Mouse (Mus musculus) heart, embryonic 15.5 days (tissue): ENCODE results near the gene Tbx19. TPM values are rescaled to one million over a fixed set of nuclear protein-coding genes. Genes with fewer than 3 reads are reported as not detected.

Source experiments
- ATAC-seq: fragments of 200-750 bp; cut with Nextera tagmentation; replicated peaks from 2 replicates; pipeline ENCODE4 v1.8.0; 2017; ENCODE audit warnings: low read depth, moderate TSS enrichment; ENCODE audit not compliant: insufficient number of reproducible peaks, insufficient read depth, low FRiP score
- H3K27ac ChIP-seq: fragments of 300-500 bp; sonication (generic); 2 replicates; pipeline ENCODE4 v1.5.1; 2015; ENCODE audit warnings: mild to moderate bottlenecking, inconsistent platforms
- H3K27me3 ChIP-seq: fragments of 300-500 bp; sonication (generic); 2 replicates; pipeline ENCODE4 v1.6.1; 2015; ENCODE audit warnings: inconsistent platforms
- H3K36me3 ChIP-seq: fragments of 300-500 bp; sonication (generic); 2 replicates; pipeline ENCODE4 v1.6.1; 2015; ENCODE audit warnings: mild to moderate bottlenecking, inconsistent platforms
- H3K4me1 ChIP-seq: fragments of 300-500 bp; sonication (generic); replicated peaks from 2 replicates; pipeline ENCODE4 v1.6.1; 2015; ENCODE audit warnings: inconsistent platforms
- H3K4me2 ChIP-seq: fragments of 300-500 bp; sonication (generic); 2 replicates; pipeline ENCODE4 v1.6.1; 2015; ENCODE audit warnings: inconsistent platforms, mild to moderate bottlenecking, moderate library complexity
- H3K4me3 ChIP-seq: fragments of 300-500 bp; sonication (generic); 2 replicates; pipeline ENCODE4 v1.5.1; 2015; ENCODE audit warnings: mild to moderate bottlenecking, inconsistent platforms
- H3K9ac ChIP-seq: fragments of 300-500 bp; sonication (generic); 2 replicates; pipeline ENCODE4 v1.6.1; 2015; ENCODE audit warnings: mild to moderate bottlenecking, inconsistent platforms
- H3K9me3 ChIP-seq: fragments of 300-500 bp; sonication (generic); replicated peaks from 2 replicates; pipeline ENCODE4 v1.6.1; 2016; ENCODE audit warnings: inconsistent platforms
- WGBS: fragments of 180-500 bp; shearing (Covaris S2); methylation state at CpG from one replicate; pipeline ENCODE4 v1.1.7; 2015; ENCODE audit warnings: mixed read lengths; 5-methylcytosine and 5-hydroxymethylcytosine counted together
- polyA plus RNA-seq: library from polyadenylated mRNA; unstranded; fragments of >200 nt; fragmentation: Nextera tagmentation; extraction: Ambion mirVana; gene quantifications from 2 replicates; pipeline ENCODE4 v1.2.1, GENCODE M21; 2015

Tbx19 gene
- polyA plus RNA-seq, 1 experiment from 2014 or later = not detected

DNA sequence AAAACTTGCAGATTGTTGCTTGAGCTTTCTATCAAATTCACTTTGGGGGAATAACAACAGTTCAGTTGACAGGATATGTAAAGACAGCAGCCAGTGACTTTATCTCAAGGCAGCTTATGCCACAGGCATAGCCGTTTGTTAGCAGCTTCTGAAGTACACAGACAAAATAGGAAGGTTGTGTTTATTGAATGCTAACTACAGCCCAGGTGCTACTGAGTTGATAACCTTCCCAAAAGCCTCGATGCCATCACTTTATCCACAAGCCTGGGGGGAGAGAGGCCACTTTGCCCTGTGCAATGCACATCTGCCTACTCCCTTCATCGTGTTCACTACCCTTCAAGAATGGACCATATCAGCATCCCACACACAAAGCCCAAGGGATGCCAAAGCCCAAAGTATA is 20.3 kb downstream of the Tbx19 start:
- Histone ChIP-seq H3K4me3 (no peak overlapping the region), H3K9ac (no peak overlapping the region), H3K4me2 (no peak overlapping the region), H3K36me3 (no peaks in the 10 kb centered on the region), H3K4me1 (no peaks in the 10 kb centered on the region), H3K9me3 (no peaks in the 10 kb centered on the region), H3K27me3 (no peaks in the 10 kb centered on the region), H3K27ac (no peak overlapping the region)
- ATAC-seq = no peak
- WGBS = 56% methylated on average over 3 of the region's 3 CpGs

DNA sequence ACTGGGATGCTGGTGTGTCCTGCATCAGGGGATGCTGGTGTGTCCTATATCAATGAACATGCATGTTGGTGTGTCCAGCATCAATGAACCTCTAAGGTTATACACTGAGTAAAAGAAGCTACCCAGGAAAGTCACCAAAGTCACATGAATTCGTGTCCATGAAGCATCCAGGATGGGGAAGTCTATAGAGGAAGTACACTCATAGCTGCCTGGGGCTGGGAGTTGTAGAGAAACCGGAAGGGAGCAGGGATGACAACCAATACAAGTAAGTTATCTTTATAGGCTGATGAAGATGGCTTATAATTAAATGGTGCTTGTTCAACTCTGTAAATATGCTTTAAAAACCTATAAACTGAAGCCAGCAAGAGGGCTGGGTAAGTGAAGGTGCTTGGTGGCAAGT is 26.7 kb downstream of the Tbx19 start:
- Histone ChIP-seq H3K4me1 (no peaks in the 10 kb centered on the region), H3K9me3 (no peaks in the 10 kb centered on the region), H3K9ac (no peak overlapping the region), H3K27me3 (no peaks in the 10 kb centered on the region), H3K4me2 (no peak overlapping the region), H3K36me3 (no peaks in the 10 kb centered on the region), H3K4me3 (no peak overlapping the region), H3K27ac (no peak overlapping the region)
- 65% methylated on average over 2 of the region's 2 CpGs for WGBS
- ATAC-seq = no peak

DNA sequence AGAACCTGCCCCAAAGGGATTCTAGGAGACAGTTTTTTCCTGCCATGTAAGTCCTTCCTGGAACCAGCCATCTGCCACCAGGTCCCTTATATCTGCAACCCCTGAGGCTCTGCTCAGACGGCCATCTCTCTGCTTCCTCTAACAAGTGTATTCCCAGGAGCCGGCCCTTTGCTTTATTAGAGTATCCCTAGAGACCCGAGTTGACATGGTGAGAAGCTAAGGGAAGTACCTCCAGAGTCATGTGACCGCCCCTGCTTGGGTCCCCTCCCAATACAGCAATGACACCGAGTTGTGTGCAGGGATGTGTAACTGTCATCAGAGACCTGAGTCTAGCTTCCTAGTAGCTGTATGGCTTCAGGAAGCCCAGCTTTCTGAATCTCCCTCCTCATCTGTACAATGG is 27.3 kb downstream of the Tbx19 start:
- Histone ChIP-seq H3K36me3 (no peaks in the 10 kb centered on the region), H3K27ac (no peak overlapping the region), H3K4me2 (no peak overlapping the region), H3K27me3 (no peaks in the 10 kb centered on the region), H3K9ac (no peak overlapping the region), H3K4me3 (no peak overlapping the region), H3K9me3 (no peaks in the 10 kb centered on the region), H3K4me1 (no peaks in the 10 kb centered on the region)
- WGBS = 62% methylated on average over 5 of the region's 5 CpGs
- no peak for ATAC-seq

DNA sequence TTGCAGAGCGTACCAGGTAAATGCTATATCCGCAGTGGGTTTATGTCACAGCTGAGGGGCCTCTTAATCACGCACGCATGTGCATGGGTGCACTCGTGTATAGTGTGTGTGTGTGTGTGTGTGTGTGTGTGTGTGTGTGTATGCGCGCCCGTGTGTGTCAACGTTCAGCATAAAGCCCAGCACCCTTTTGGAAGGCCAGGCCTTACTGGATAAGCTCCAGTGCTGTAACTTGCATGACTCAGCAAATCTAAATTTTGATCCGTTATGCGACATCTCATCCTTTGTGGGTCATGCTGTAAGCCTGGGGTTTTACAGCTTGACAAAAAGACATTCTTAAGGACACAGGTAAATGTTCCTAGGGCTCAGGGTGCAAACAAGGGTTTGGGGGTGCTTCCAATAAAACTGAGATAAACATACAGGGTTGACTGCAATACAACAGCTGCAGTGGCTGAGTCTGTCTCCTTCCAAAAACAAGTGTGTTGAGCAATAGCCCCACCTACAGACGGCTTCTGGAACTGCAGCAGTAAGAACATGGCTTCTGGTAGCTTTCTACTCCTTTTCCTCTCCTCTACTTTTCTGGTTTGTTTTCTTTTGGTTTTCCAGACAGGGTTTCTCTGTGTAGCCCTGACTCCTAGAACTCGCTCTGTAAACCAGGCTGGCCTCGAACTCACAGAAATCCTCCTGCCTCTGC is 28.2 kb downstream of the Tbx19 start:
- WGBS = 67% methylated on average over 14 of the region's 14 CpGs
- ATAC-seq = no peak
- Histone ChIP-seq H3K4me3 (no peak overlapping the region), H3K27me3 (no peaks in the 10 kb centered on the region), H3K9me3 (no peaks in the 10 kb centered on the region), H3K4me1 (no peaks in the 10 kb centered on the region), H3K36me3 (no peaks in the 10 kb centered on the region), H3K27ac (no peak overlapping the region), H3K4me2 (no peak overlapping the region), H3K9ac (no peak overlapping the region)

DNA sequence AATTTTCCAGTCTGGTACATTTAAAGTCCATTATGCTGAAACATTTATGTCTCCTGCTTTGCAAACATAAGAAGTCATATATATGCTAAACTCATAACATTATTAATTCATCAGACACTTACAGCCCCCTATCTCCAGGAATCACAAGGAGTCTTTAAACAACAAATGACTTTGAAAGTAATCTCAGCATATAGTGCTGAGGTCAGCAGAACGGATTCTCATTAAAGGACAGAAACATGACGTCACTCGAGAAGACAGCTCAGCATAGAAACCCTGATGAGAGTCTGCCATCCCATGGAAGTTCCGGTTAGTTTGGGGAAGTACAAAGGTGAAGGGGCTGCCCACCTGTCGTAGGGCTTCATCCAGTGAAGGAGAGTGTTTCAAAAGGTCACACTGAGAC is 31.0 kb downstream of the Tbx19 start:
- no peak for ATAC-seq
- WGBS = 72% methylated on average over 5 of the region's 5 CpGs

DNA sequence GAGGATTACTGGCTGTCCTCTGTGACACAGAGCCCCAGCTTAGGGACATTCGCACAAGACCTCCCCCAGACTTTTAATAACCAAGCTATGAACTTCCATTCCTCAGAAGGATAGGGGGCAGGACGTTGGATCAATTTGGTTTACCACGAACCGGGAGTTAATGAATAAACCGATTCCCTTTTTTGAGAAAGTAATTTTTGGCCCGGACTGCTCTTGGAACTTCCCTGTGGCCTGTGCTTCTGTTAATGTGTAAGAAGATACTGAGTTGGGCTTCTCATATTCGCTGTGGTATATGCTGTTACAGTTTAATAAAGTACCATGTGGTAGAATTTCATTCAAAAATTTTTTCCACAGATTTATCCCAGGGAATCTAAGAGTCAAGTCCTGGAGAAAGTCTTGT is 39.5 kb downstream of the Tbx19 start:
- H3K4me1 ChIP-seq = peaks cover 16% of the 10 kb centered on the region
- H3K4me3 ChIP-seq = no peak overlapping the region
- H3K27ac ChIP-seq = no peak overlapping the region
- H3K9me3 ChIP-seq = no peaks in the 10 kb centered on the region
- no peak overlapping the region for H3K4me2 ChIP-seq
- 81% methylated on average over 7 of the region's 7 CpGs for WGBS
- H3K9ac ChIP-seq = no peak overlapping the region
- H3K36me3 ChIP-seq = no peaks in the 10 kb centered on the region
- no peak for ATAC-seq
- no peaks in the 10 kb centered on the region for H3K27me3 ChIP-seq

More for the DNA sequence above, 31.0 kb downstream of the Tbx19 start:
- no peak overlapping the region for H3K9ac ChIP-seq
- no peaks in the 10 kb centered on the region for H3K36me3 ChIP-seq
- H3K4me1 ChIP-seq = no peaks in the 10 kb centered on the region
- H3K4me3 ChIP-seq = no peak overlapping the region
- no peaks in the 10 kb centered on the region for H3K27me3 ChIP-seq
- H3K4me2 ChIP-seq = no peak overlapping the region
- no peaks in the 10 kb centered on the region for H3K9me3 ChIP-seq
- no peak overlapping the region for H3K27ac ChIP-seq

DNA sequence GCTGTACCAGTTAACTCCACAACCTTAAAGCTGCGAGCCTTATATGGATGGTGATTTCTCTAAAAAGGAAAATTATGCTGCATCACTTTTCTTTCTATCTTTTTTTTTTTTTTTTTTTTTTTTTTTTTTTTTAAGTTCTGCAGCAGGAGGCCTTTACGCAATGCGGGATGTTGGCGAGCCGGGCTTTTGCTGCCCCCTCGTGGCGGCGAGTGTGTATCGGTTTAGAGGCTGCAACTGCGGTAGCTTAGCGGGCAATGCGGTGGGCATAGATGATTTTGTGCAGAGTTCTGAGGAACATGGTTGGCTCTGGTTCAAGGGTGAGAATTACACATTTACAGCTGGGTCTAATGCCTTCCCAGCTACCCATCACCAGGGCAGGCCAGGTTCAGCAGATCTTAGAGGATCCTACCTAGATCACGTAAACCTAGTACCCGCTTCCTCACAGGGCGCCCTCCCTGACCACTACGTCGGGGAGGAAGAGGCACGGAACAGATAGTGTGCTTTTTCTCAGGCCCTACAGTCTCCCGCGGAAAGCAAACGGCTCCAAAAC is 40.1 kb downstream of the Tbx19 start:
- no peak overlapping the region; the same call in 1 of the 2 replicates for H3K9ac ChIP-seq

DNA sequence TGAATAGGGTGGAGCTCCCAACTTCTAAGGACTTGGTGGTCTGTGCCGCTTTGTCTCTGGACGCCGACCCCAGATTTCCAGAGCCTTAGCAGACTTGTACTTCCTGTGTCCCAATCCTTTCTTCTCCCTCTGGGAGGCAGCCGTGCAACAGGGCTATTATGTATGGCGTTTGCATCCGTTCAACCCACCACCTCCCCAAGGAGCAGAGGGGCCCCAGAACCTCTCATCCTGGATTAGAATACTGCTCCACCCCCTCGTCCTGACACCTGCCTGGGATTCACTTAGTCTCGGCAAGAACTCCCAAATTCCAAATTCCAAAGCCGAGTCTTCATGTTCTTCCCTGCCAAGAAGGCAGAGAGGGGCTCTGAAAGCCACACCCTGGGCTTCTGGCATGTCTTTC is 40.8 kb downstream of the Tbx19 start:
- no peak overlapping the region for H3K4me3 ChIP-seq
- no peaks in the 10 kb centered on the region for H3K9me3 ChIP-seq
- H3K27me3 ChIP-seq = no peaks in the 10 kb centered on the region
- no peaks in the 10 kb centered on the region for H3K36me3 ChIP-seq
- no peak overlapping the region; the same call in 1 of the 2 replicates for H3K9ac ChIP-seq
- no peak for ATAC-seq
- WGBS = 25% methylated on average over 9 of the region's 9 CpGs
- H3K4me1 ChIP-seq = peaks cover 27% of the 10 kb centered on the region
- peak overlapping the region; percentile 41 for H3K4me2 ChIP-seq
- H3K27ac ChIP-seq = peak overlapping the region; percentile 31

More for the DNA sequence above, 40.1 kb downstream of the Tbx19 start:
- ATAC-seq = no peak
- Histone ChIP-seq H3K27ac (no peak overlapping the region), H3K4me1 (peaks cover 22% of the 10 kb centered on the region), H3K27me3 (no peaks in the 10 kb centered on the region), H3K36me3 (no peaks in the 10 kb centered on the region), H3K9me3 (no peaks in the 10 kb centered on the region), H3K4me2 (peak overlapping the region; percentile 41), H3K4me3 (no peak overlapping the region)
- 20% methylated on average over 21 of the region's 21 CpGs for WGBS

DNA sequence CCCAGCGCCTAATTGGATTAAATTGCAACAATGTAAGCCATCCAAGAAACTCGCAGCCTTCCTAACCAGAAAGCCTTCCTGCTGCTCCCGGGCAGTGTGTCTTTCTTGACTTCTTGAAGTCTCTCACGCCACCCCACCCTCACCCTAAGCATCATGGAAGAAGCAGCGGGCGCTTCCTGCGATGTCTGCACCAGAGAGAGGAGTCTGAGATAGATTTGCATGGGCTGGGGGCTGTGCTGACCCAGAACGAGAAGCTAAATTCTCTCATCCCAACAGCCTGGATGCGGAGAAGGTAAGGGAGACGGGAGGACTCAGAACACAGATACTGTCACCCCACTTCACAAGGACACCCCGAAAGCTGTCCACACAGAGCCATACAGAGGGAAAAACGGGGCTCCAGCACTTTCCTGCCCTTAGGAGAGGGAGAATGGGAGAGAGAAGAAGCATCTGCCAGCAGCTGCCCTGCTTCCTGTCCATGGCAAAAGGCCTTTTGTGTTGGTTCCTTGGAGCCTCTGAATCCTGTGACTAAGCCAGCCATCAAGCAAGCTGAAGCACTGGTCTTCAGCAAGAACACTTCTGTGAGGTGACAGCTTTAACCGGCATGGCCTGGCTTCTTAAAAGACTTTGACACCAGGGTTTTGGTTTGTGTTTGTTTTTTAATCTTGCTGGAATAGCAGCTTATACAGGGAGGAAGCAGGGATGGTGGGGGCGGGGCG is 41.4 kb downstream of the Tbx19 start:
- Histone ChIP-seq H3K4me1 (peaks cover 32% of the 10 kb centered on the region), H3K9me3 (no peaks in the 10 kb centered on the region), H3K36me3 (no peaks in the 10 kb centered on the region), H3K27me3 (no peaks in the 10 kb centered on the region), H3K27ac (peak overlapping the region; percentile 31), H3K4me3 (no peak overlapping the region), H3K9ac (no peak overlapping the region), H3K4me2 (peak overlapping the region; percentile 41)
- ATAC-seq = 0 out of 2 replicates have a peak, but pooled peaks have one; percentile 16
- WGBS = 63% methylated on average over 15 of the region's 15 CpGs

DNA sequence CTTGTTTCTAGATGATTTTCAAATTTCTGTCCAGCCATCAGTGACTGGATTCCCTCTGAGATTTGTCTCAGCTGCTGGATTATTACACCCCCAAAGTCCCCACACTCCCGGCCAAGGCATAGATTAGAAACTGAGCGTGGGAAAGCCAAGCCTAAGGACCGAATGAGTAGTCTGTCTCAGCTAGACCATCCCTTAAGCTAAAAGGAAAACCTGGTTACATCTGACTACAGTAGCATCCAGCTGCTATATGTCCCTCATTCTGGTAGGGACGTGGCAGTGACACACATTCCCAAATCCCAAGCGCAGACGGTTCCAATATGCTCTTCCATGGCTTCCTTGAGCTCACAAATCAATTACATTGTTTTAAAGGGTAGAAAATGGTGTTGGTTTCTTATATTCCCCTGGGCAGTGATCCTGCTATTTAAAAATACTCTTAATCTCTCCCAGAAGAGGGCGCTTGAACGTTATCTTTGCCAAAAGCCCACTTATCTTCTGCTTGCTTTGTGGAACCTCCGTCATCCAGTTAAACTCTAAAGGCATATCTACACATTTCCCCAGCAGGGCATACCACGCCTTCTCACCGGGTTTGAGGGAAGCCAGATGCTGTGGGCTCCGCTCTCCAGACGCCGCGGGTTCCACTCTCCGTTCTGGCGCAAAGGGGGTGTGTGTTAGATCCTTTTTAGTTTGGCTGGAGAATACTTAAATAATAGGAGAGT is 46.0 kb downstream of the Tbx19 start:
- Histone ChIP-seq H3K9ac (0 out of 2 replicates have a peak overlapping the region, but pooled peaks have one; percentile 28), H3K4me2 (peak overlapping the region; percentile 57), H3K4me1 (peaks cover 48% of the 10 kb centered on the region), H3K27me3 (no peaks in the 10 kb centered on the region), H3K4me3 (peak overlapping the region; percentile 24), H3K36me3 (no peaks in the 10 kb centered on the region), H3K27ac (peak overlapping the region; percentile 85), H3K9me3 (no peaks in the 10 kb centered on the region)
- peak; percentile 74 for ATAC-seq
- 3% methylated on average over 17 of the region's 17 CpGs for WGBS

DNA sequence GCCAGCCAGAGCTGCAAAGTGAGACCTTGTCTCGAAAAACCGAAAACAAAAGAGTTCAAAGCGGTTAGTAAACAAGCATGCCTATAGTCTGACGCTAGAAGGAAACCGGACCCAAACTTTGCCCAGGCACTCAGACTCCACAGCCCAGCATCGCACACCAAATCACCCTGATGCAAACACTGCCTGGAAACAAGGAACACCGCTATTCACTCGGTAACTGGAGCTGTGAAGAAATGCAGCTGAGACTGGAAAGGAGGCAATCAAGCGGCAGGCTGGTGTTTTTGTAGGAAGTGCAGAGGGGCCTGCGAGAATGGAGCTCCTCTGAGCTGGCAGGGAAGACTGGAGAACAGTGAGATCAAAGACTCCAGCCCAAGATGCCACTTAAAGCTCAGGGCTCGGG is 46.9 kb downstream of the Tbx19 start:
- Histone ChIP-seq H3K4me1 (peaks cover 50% of the 10 kb centered on the region), H3K9me3 (no peaks in the 10 kb centered on the region), H3K4me3 (peak overlapping the region; percentile 3; the same call in 1 of the 2 replicates), H3K9ac (no peak overlapping the region), H3K27me3 (no peaks in the 10 kb centered on the region), H3K4me2 (peak overlapping the region; percentile 57), H3K36me3 (no peaks in the 10 kb centered on the region), H3K27ac (peak overlapping the region; percentile 85)
- ATAC-seq = no peak
- WGBS = 29% methylated on average over 11 of the region's 11 CpGs
